ENCODE assay signal across 8 mouse cellular contexts in genomic region chr6:82971031-82971430, GRCm38 (mm10). TPM values are rescaled to one million over a fixed set of nuclear protein-coding genes. Genes with fewer than 3 reads are reported as not detected.
A peak's percentile ranks its signal among the peaks of the same experiment; 100 is the strongest.
DNase-seq lines count a peak whose midpoint lies in the region; ATAC-seq lines count a peak whose summit lies in the region.

No protein-coding gene starts in this region.

- ATAC-seq in forebrain, embryonic 14.5 days, result peak; percentile 86; the same call in 1 of the 2 replicates
- peak; percentile 76 for ATAC-seq in hindbrain, embryonic 13.5 days (ENCODE audit: low FRiP score)
- ATAC-seq in erythroblast, adult 5-6 weeks (replicated peaks; ENCODE audit: low FRiP score, poor library complexity, severe bottlenecking), result no peak

- DNase-seq in Muller cell, postnatal 12 days (ENCODE audit: inconsistent ontology term), result peak; percentile 64
- DNase-seq in c-Kit-positive CD71-positive TER-119-negative erythroid progenitor cells, embryonic 14.5 days (ENCODE audit: low read depth), result peak; percentile 28
- DNase-seq in forebrain, embryonic 14.5 days (ENCODE audit: low spot score), result peak; percentile 83
- peak; percentile 54 for DNase-seq in layer of hippocampus, adult 9-10 months (ENCODE audit: low spot score)
- DNase-seq in lung, postnatal 10 days, result peak; percentile 72
- peak; percentile 38 for DNase-seq in retina, adult 2 months (ENCODE audit: low read depth, low spot score)

- H3K27me3 ChIP-seq in forebrain, embryonic 14.5 days (replicated peaks; ENCODE audit: control insufficient read depth, insufficient read depth, low read length), result no peaks in the 10 kb centered on the region; the same call in 1 of the 2 replicates
- H3K27me3 ChIP-seq in hindbrain, embryonic 13.5 days, result peaks cover 7% of the 10 kb centered on the region

- no peak overlapping the region for H3K27ac ChIP-seq in forebrain, embryonic 14.5 days (ENCODE audit: low read depth, low read length)
- H3K27ac ChIP-seq in hindbrain, embryonic 13.5 days, result no peak overlapping the region

- H3K4me3 ChIP-seq in forebrain, embryonic 14.5 days (ENCODE audit: low read depth, low read length), result no peak overlapping the region
- no peak overlapping the region for H3K4me3 ChIP-seq in hindbrain, embryonic 13.5 days

- H3K4me1 ChIP-seq in forebrain, embryonic 14.5 days (ENCODE audit: control insufficient read depth, insufficient read depth, low read length), result no peaks in the 10 kb centered on the region
- no peaks in the 10 kb centered on the region for H3K4me1 ChIP-seq in hindbrain, embryonic 13.5 days (replicated peaks)

- H3K9ac ChIP-seq in forebrain, embryonic 14.5 days (ENCODE audit: low read length), result no peak overlapping the region
- H3K9ac ChIP-seq in hindbrain, embryonic 13.5 days, result no peak overlapping the region

- H3K9me3 ChIP-seq in forebrain, embryonic 14.5 days (replicated peaks; ENCODE audit: control insufficient read depth, low read length), result no peaks in the 10 kb centered on the region
- no peaks in the 10 kb centered on the region for H3K9me3 ChIP-seq in hindbrain, embryonic 13.5 days

- no peak overlapping the region for H3K4me2 ChIP-seq in forebrain, embryonic 14.5 days (ENCODE audit: low read length)
- no peak overlapping the region for H3K4me2 ChIP-seq in hindbrain, embryonic 13.5 days

- H3K36me3 ChIP-seq in forebrain, embryonic 14.5 days (ENCODE audit: control insufficient read depth, insufficient read depth, low read length), result no peaks in the 10 kb centered on the region
- no peaks in the 10 kb centered on the region for H3K36me3 ChIP-seq in hindbrain, embryonic 13.5 days

- WGBS in forebrain, embryonic 14.5 days, result 12% methylated on average over 5 of the region's 5 CpGs
- WGBS in hindbrain, embryonic 13.5 days, result 18% methylated on average over 5 of the region's 5 CpGs

RNA-seq across cellular contexts. Expression of gene M1ap, which starts 24.3 kb away (rescaled TPM):
- 0.13 TPM in 1 of 2 replicates, not detected in the other for polyA plus RNA-seq in forebrain, embryonic 14.5 days (2014; fragmentation: Nextera tagmentation; extraction: Ambion mirVana)
- not detected in 2 replicates for polyA plus RNA-seq in hindbrain, embryonic 13.5 days (2015; fragmentation: Nextera tagmentation; extraction: Ambion mirVana)
- 2.7 and 25.6 TPM in 2 replicates for total RNA-seq in erythroblast, adult 5-6 weeks (2015; ENCODE audit: low replicate concordance)
- 8.2 and 16.6 TPM in 2 replicates for total RNA-seq in erythroblast, adult 5-6 weeks (2017; ENCODE audit: low replicate concordance)

RNA-seq across cellular contexts. Expression of gene Sema4f, which starts 31.5 kb away (rescaled TPM):
- polyA plus RNA-seq in forebrain, embryonic 14.5 days (2014; fragmentation: Nextera tagmentation; extraction: Ambion mirVana), result 4.0 and 5.7 TPM in 2 replicates
- polyA plus RNA-seq in hindbrain, embryonic 13.5 days (2015; fragmentation: Nextera tagmentation; extraction: Ambion mirVana), result 17.5 and 18.6 TPM in 2 replicates
- total RNA-seq in erythroblast, adult 5-6 weeks (2015; ENCODE audit: low replicate concordance), result not detected in 2 replicates
- total RNA-seq in erythroblast, adult 5-6 weeks (2017; ENCODE audit: low replicate concordance), result not detected in 2 replicates

Comparison
In these comparisons a context has a peak if more than half of its experiments do, and no peak if none do; other contexts are left out.
1. DNase-seq: peak in every context shown above with its lines; median percentile 83 in forebrain, embryonic 14.5 days; 72 in lung, postnatal 10 days; 64 in Muller cell, postnatal 12 days; 54 in layer of hippocampus, adult 9-10 months; 38 in retina, adult 2 months; 28 in c-Kit-positive CD71-positive TER-119-negative erythroid progenitor cells, embryonic 14.5 days.